Mouse (Mus musculus): Measurements from ENCODE around the gene Fgfr2. TPM values are rescaled to one million over a fixed set of nuclear protein-coding genes. Genes with fewer than 3 reads are reported as not detected.
"Not testable (repeated sequence)": the region's sequence is repeated elsewhere in the genome, so short reads cannot be mapped to it uniquely, and the experiment has no call there.

The Fgfr2 gene
- total RNA-seq, 4 experiments from 2014 or later: 1.1 to 1.9 (median 1.4) TPM

GRCm38 (mm10) chr7:132666516-132666915 lies 456.6 kb downstream of the Fgfr2 start:
- no peak for DNase-seq (ENCODE audit: low spot score)

GRCm38 (mm10) chr7:132665664-132666382 lies 457.3 kb downstream of the Fgfr2 start:
- no peak for DNase-seq (ENCODE audit: low spot score)

- DNase-seq (ENCODE audit: low spot score): no peak
Measured at GRCm38 (mm10) chr7:132664815-132665214, 458.3 kb downstream of the Fgfr2 start.

GRCm38 (mm10) chr7:132662831-132663230 lies 460.3 kb downstream of the Fgfr2 start:
- not testable (repeated sequence) for DNase-seq (ENCODE audit: low spot score)

GRCm38 (mm10) chr7:132659633-132660032 lies 463.5 kb downstream of the Fgfr2 start:
- DNase-seq (ENCODE audit: low spot score): no peak

- DNase-seq (ENCODE audit: low spot score): no peak
Measured at GRCm38 (mm10) chr7:132658688-132659087, 464.5 kb downstream of the Fgfr2 start.

- peak; percentile 55 for DNase-seq (ENCODE audit: low spot score)
Measured at GRCm38 (mm10) chr7:132658058-132658450, 465.1 kb downstream of the Fgfr2 start.

GRCm38 (mm10) chr7:132657371-132658057 lies 465.6 kb downstream of the Fgfr2 start:
- DNase-seq (ENCODE audit: low spot score): no peak

GRCm38 (mm10) chr7:132656548-132656947 lies 466.6 kb downstream of the Fgfr2 start:
- DNase-seq (ENCODE audit: low spot score): peak; percentile 92

GRCm38 (mm10) chr7:132656075-132656474 lies 467.1 kb downstream of the Fgfr2 start:
- peak; percentile 88 for DNase-seq (ENCODE audit: low spot score)

- no peak for DNase-seq (ENCODE audit: low spot score)
Measured at GRCm38 (mm10) chr7:132654412-132654811, 468.7 kb downstream of the Fgfr2 start.

GRCm38 (mm10) chr7:132646514-132646913 lies 476.6 kb downstream of the Fgfr2 start:
- no peak for DNase-seq (ENCODE audit: low spot score)

- no peak for DNase-seq (ENCODE audit: low spot score)
Measured at GRCm38 (mm10) chr7:132644605-132645279, 478.4 kb downstream of the Fgfr2 start.

GRCm38 (mm10) chr7:132641606-132642005 lies 481.5 kb downstream of the Fgfr2 start:
- DNase-seq (ENCODE audit: low spot score): no peak

GRCm38 (mm10) chr7:132640946-132641345 lies 482.2 kb downstream of the Fgfr2 start:
- DNase-seq (ENCODE audit: low spot score): no peak

GRCm38 (mm10) chr7:132638446-132639087 lies 484.6 kb downstream of the Fgfr2 start:
- DNase-seq (ENCODE audit: low spot score): peak; percentile 57

- no peak for DNase-seq (ENCODE audit: low spot score)
Measured at GRCm38 (mm10) chr7:132637292-132637691, 485.9 kb downstream of the Fgfr2 start.

GRCm38 (mm10) chr7:132631313-132631712 lies 491.8 kb downstream of the Fgfr2 start:
- DNase-seq (ENCODE audit: low spot score): no peak

- DNase-seq (ENCODE audit: low spot score): peak; percentile 58
Measured at GRCm38 (mm10) chr7:132627448-132627847, 495.7 kb downstream of the Fgfr2 start.

GRCm38 (mm10) chr7:132626174-132626573 lies 497.0 kb downstream of the Fgfr2 start:
- no peak for DNase-seq (ENCODE audit: low spot score)

- no peak for DNase-seq (ENCODE audit: low spot score)
Measured at GRCm38 (mm10) chr7:132624161-132624560, 499.0 kb downstream of the Fgfr2 start.
